Mouse (Mus musculus) stomach, postnatal 0 days (tissue): ENCODE measurements around the gene Eif2a. TPM values are rescaled to one million over a fixed set of nuclear protein-coding genes. Genes with fewer than 3 reads are reported as not detected.

Source experiments
- ATAC-seq: fragments of 200-750 bp; cut with Nextera tagmentation; 2 replicates; pipeline ENCODE4 v1.8.0; 2017; ENCODE audit not compliant: low FRiP score, low TSS enrichment
- DNase-seq: peaks from one replicate; pipeline ENCODE4 v3.0.0-alpha.2; 2016; ENCODE audit warnings: low spot score
- H3K27ac ChIP-seq: fragments of 300-500 bp; sonication (generic); replicated peaks from 2 replicates; pipeline ENCODE4 v1.5.1; 2014; ENCODE audit warnings: mild to moderate bottlenecking, control low read depth
- H3K27me3 ChIP-seq: fragments of 300-500 bp; sonication (generic); 2 replicates; pipeline ENCODE4 v1.6.1; 2014; ENCODE audit warnings: low read length; ENCODE audit not compliant: control insufficient read depth, insufficient read depth
- H3K36me3 ChIP-seq: fragments of 300-500 bp; sonication (generic); 2 replicates; pipeline ENCODE4 v1.6.1; 2014; ENCODE audit warnings: low read length, mixed read lengths; ENCODE audit not compliant: control insufficient read depth, insufficient read depth
- H3K4me1 ChIP-seq: fragments of 300-500 bp; sonication (generic); replicated peaks from 2 replicates; pipeline ENCODE4 v1.6.1; 2014; ENCODE audit warnings: antibody characterized with exemption; ENCODE audit not compliant: control insufficient read depth, insufficient read depth
- H3K4me2 ChIP-seq: fragments of 300-500 bp; sonication (generic); replicated peaks from 2 replicates; pipeline ENCODE4 v1.6.1; 2014; ENCODE audit warnings: low read depth, mild to moderate bottlenecking, control low read depth, moderate library complexity
- H3K4me3 ChIP-seq: fragments of 300-500 bp; sonication (generic); 2 replicates; pipeline ENCODE4 v1.5.1; 2014; ENCODE audit warnings: low read depth, low read length, control low read depth
- H3K9ac ChIP-seq: fragments of 300-500 bp; sonication (generic); 2 replicates; pipeline ENCODE4 v1.6.1; 2014; ENCODE audit warnings: mild to moderate bottlenecking, low read length, control low read depth, mixed read lengths
- H3K9me3 ChIP-seq: fragments of 300-500 bp; sonication (generic); 2 replicates; pipeline ENCODE4 v1.6.1; 2016; ENCODE audit warnings: low read length; ENCODE audit not compliant: control insufficient read depth
- CTCF ChIP-seq: IDR thresholded peaks from 2 replicates; pipeline ENCODE4 v1.5.1; 2016; ENCODE audit warnings: antibody characterized with exemption, low read depth, mild to moderate bottlenecking, moderate library complexity
- EP300 ChIP-seq: optimal IDR thresholded peaks from 2 replicates; pipeline ENCODE3; 2016; ENCODE audit warnings: antibody characterized with exemption
- WGBS: fragments of 180-500 bp; shearing (Covaris S2); extraction: QIAGEN DNeasy Blood & Tissue Kit; methylation state at CpG from one replicate; pipeline ENCODE4 v1.1.7; 2014; 5-methylcytosine and 5-hydroxymethylcytosine counted together
- polyA plus RNA-seq: library from polyadenylated mRNA; unstranded; fragments of >200 nt; fragmentation: Nextera tagmentation; extraction: Ambion mirVana; gene quantifications from 2 replicates; pipeline ENCODE4 v1.2.1, GENCODE M21; 2015

Gene Eif2a
- polyA plus RNA-seq, result 28.4 and 29.7 TPM in 2 replicates

DNA sequence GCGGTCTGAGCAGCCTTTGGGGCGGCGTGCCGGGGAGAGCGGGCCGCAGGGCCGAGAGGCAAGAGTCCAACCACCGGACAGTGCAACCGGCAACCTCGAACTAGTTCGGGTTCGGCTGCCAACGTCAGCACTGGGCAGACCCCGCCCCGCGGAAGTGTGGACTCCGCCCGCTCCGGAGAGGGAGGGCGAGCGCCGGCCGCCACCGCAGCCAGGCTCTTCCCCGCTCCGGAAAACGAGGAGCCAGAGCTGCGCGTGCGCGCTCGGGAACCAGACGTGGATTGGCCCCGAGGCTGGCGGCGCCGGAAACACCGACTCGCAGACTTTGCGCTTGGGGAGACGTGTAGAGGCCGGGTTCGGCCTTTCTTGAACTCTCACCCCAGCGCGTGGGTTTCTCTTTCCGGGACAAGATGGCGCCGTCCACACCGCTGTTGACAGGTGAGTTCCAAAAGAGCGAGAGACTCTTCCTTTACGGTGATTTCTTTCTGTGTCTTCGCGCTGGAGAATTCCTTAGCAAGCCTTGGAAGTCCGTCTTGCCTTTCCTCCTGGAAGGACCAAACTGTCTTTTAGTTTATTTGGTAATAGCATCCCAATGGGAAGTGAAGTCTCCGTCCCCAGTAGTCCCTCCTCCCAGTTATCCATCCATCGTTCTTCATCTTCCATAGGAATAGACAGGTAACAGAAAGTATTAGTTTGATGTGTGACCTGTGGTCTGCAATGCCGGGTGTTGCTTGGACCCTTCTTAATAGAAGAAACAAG is at the start of gene Eif2a, which contains the start of gene Serp1:
TSS of gene Eif2a (plus strand) at position 170 of the 756 bp plus-strand sequence.
TSS of gene Serp1 (minus strand) at position 241 of the 756 bp plus-strand sequence.
- Histone ChIP-seq H3K27me3 (no peaks in the 10 kb centered on the region), H3K4me3 (peak within 1 kb of the TSS; percentile 89), H3K36me3 (0 out of 2 replicates have a peak, but pooled peaks cover under 1% of the 10 kb centered on the region), H3K4me2 (peak within 1 kb of the TSS; percentile 75), H3K9me3 (no peaks in the 10 kb centered on the region), H3K27ac (peak within 1 kb of the TSS; percentile 98), H3K4me1 (no peaks in the 10 kb centered on the region), H3K9ac (peak within 1 kb of the TSS; percentile 98)
- under 1% methylated on average over 57 of the region's 57 CpGs for WGBS
- ATAC-seq, result peak; percentile 99
- TF ChIP-seq CTCF (0 out of 2 replicates have a peak, but pooled peaks have one; percentile 1), EP300 (no peak)
- peak; percentile 99 for DNase-seq

DNA sequence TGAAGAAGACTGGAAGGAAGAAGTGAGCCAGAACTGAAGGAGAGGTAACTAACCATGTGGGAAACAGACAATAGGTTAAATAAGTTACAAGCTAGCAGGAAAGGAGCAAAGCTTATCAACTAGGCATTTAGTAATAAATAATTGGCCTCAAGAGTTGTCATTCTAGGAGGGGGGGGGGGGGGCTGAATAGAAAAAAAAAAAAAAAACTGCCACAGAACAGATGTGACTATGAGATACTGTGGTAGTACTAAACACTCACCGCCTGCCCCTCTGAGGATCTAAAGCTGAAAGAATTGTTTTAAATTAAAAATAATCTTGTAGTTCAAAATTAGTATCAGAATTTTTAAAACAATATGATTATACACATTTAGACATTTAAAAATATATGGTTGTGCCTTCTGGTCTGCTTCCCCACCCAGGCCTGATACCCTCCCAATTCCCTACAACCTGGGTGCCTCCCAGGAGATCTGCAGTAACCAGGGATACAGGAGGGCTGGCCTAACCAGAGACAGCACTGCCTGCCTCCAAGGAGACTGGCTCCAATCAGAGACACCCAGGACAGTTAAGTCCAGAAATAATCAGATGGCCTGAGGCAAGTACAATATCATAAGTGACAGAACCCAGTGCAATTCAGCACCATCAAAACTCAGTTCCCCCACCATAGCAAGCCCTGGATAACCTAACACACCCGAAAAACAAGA is 46.7 kb upstream of the Eif2a start:
- no peak overlapping the region for H3K9ac ChIP-seq
- no peak for DNase-seq
- no peak overlapping the region for H3K27ac ChIP-seq
- H3K27me3 ChIP-seq, result no peaks in the 10 kb centered on the region
- H3K4me2 ChIP-seq, result no peak overlapping the region
- no peak overlapping the region for H3K4me3 ChIP-seq
- H3K4me1 ChIP-seq, result no peaks in the 10 kb centered on the region
- H3K9me3 ChIP-seq, result no peaks in the 10 kb centered on the region
- TF ChIP-seq EP300, result no peak
- TF ChIP-seq CTCF, result no peak
- H3K36me3 ChIP-seq, result no peaks in the 10 kb centered on the region
- no peak for ATAC-seq
- WGBS, result 85% methylated on average over 2 of the region's 2 CpGs

DNA sequence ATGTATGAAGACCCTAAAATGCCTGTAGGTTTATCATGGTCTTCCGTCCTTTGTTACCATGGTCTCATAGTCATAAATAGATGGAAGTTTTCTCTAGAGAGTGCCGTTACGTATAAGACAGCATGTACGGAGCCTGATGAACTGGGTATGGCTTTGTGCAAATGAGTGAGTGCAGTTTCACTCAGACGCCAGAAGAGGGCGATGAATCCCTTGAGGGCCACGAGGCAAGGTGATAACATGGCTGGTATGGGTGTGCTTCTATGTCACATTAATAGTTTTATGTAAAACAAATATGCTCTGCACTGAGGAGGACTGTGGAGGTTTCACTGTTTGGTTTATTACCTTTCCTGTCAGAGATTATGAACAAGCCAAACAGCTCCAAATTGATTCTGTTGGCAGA is 39.7 kb upstream of the Eif2a start:
- Histone ChIP-seq H3K27me3 (no peaks in the 10 kb centered on the region), H3K9me3 (no peaks in the 10 kb centered on the region), H3K4me3 (no peak overlapping the region), H3K27ac (no peak overlapping the region), H3K4me2 (no peak overlapping the region), H3K36me3 (no peaks in the 10 kb centered on the region), H3K4me1 (no peaks in the 10 kb centered on the region), H3K9ac (no peak overlapping the region)
- TF ChIP-seq EP300 (no peak), CTCF (peak; percentile 61)
- DNase-seq (no peak), ATAC-seq (no peak)
- 68% methylated on average over 7 of the region's 7 CpGs for WGBS

DNA sequence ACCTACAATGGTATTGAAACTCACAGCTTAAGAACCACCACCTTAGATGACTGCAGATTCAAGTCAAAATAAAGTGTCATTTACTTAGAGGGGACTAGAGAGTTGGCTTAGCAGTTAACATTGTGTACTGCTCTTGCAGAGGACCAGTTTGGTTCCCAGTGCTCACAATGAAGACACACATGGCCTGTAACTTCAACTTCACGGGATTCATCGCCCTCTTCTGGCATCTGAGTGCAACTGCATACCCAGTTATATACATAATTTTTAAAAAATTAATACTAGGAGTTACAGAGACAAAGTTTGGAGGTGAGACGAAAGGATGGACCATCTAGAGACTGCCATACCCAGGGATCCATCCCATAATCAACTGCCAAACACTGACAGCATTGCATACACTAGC is 38.5 kb upstream of the Eif2a start:
- Histone ChIP-seq H3K36me3 (no peaks in the 10 kb centered on the region), H3K4me1 (no peaks in the 10 kb centered on the region), H3K27me3 (no peaks in the 10 kb centered on the region), H3K4me2 (no peak overlapping the region), H3K9me3 (no peaks in the 10 kb centered on the region), H3K9ac (no peak overlapping the region), H3K27ac (no peak overlapping the region), H3K4me3 (no peak overlapping the region)
- 71% methylated on average over 3 of the region's 3 CpGs for WGBS
- peak; percentile 50 for TF ChIP-seq CTCF
- no peak for TF ChIP-seq EP300
- ATAC-seq (no peak), DNase-seq (no peak)

DNA sequence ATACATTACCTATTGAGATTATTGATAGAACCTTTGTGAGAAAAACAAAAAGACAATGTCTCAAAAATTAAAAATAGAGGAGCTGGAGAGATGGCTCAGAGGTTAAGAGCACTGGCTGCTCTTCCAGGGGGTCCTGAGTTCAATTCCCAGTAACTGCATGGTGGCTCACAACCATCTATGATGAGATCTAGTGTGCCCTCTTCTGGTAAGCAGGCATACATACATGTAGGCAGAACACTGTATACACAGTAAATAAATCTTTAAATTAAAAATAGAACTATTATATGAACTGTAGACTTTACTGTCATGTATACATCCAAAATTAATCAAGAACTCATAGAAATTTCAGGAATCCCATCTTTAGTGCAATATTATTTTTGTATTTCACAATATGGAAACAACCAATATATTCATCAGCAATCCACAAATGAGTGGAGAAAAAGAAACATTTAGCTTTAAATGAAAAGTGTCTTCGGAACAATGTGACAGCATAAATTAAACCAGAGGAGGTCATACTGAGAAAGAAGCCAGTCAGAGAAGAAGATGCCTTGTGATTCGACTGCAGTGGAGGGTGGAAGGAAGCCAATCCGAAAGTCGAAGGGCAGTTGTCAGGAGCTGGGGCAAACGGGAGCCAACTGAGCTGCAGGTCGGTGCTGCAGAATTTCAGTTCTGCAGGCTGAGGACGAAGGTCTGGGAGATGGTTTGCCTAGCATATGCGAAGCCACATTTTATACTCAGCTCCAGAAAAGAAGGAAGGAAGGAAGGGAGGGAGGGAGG is 37.4 kb upstream of the Eif2a start:
- ATAC-seq (no peak), DNase-seq (no peak)
- Histone ChIP-seq H3K4me3 (no peak overlapping the region), H3K9ac (no peak overlapping the region), H3K4me1 (no peaks in the 10 kb centered on the region), H3K27ac (no peak overlapping the region), H3K4me2 (no peak overlapping the region), H3K36me3 (no peaks in the 10 kb centered on the region), H3K27me3 (no peaks in the 10 kb centered on the region), H3K9me3 (no peaks in the 10 kb centered on the region)
- TF ChIP-seq CTCF, result peak; percentile 54
- no peak for TF ChIP-seq EP300
- WGBS, result 70% methylated on average over 8 of the region's 8 CpGs
